Mouse (Mus musculus): Measurements from ENCODE around the gene Scp2d1. TPM values are rescaled to one million over a fixed set of nuclear protein-coding genes. Genes with fewer than 3 reads are reported as not detected.

The Scp2d1 gene
- total RNA-seq, 2 experiments from 2014 or later = not detected

- TF ChIP-seq CTCF (IDR thresholded peaks at IDR 0.05) = no peak
- intact Hi-C loops (cut with DNase I) = no loop called here
- no peak overlapping the region for H3K4me3 ChIP-seq
- no peak for DNase-seq (ENCODE audit: extremely low spot score in 1 of 2, low spot score in 2 of 2)
- H3K27ac ChIP-seq = no peak overlapping the region
Observed at GRCm38 (mm10) chr2:144828457-144828985, 5.1 kb downstream of the Scp2d1 start.

DNA sequence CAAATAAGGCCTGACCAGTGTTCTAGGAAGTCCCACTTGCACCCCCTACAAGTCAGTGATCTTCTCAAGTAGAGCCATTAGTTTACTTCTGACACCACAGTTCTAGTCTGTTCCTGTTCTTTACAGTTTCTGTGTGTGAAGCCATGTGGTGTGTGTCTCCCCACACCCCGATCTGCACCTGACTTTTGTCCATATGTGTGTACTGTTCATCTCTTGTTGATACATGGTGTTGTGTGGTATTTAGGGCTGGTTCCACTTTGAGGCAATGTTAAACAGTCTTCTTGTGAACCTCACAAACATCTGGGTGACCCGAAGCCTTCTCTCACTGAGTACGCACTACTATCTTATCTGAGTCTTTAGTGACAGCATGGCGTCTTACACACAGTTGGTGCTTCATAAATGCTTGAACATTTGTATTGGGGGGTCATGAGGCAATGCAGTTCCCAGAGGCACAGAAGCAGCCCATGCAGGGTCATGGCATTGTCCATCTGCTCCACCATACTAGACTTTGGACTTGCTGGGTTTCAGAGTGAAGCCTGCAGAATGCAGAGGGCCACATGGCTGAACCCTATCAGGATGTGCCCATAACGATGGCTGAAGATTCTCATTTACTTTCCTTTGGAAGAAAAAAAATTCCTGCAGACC lies 13.3 kb downstream of the Scp2d1 start:
- TF ChIP-seq CTCF (IDR thresholded peaks at IDR 0.05) = no peak
- no peak for DNase-seq (ENCODE audit: extremely low spot score in 1 of 2, low spot score in 2 of 2)
- intact Hi-C loops (cut with DNase I) = no loop called here
- Histone ChIP-seq H3K4me3 (no peak overlapping the region), H3K27ac (no peak overlapping the region)

GRCm38 (mm10) chr2:144837312-144837679 lies 13.8 kb downstream of the Scp2d1 start:
- no peak for TF ChIP-seq CTCF (IDR thresholded peaks at IDR 0.05)
- intact Hi-C loops (cut with DNase I) = no loop called here
- no peak for DNase-seq (ENCODE audit: extremely low spot score in 1 of 2, low spot score in 2 of 2)

DNA sequence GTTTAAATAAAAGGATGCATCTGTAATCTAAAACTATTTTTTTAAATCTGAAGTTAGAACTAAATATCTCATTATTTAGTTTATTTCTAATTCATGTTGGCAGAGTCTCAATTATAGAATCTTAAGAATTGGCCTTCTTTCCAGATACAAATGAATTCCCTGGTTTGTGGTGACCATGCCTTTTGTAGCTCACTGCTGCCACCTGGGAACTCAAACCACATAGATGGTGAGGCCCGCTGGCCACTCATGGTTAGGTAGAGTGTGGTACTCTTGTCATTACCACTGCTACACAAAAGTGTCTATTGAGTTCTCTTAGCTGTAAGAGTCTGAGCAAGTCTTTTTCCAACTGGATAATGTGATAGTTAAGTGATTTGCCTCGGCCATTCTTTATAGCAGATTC lies 45.4 kb downstream of the Scp2d1 start:
- intact Hi-C loops (cut with DNase I) = loop anchor here (2.0 kb wide), 1 partner anchor 232 kb away; no protein-coding TSS in a partner anchor
- Histone ChIP-seq H3K27ac (no peak overlapping the region), H3K4me3 (no peak overlapping the region)
- peak in 1 of 2 experiments; percentile 13 for DNase-seq (ENCODE audit: extremely low spot score in 1 of 2, low spot score in 2 of 2)
- TF ChIP-seq CTCF (IDR thresholded peaks at IDR 0.05) = peak; percentile 49

More at GRCm38 (mm10) chr2:144837312-144837679, 13.8 kb downstream of the Scp2d1 start:
- Histone ChIP-seq H3K4me3 (no peak overlapping the region), H3K27ac (no peak overlapping the region)

Other genes with a start within 250 kb of the Scp2d1 start
- gene Smim26, start 229.6 kb upstream of the Scp2d1 start, total RNA-seq (2021) = 10 to 100 TPM; 44.2 to 46.1 TPM
- 10 to 100 TPM; 63.3 to 64.2 TPM for gene Dtd1, start 223.8 kb upstream of the Scp2d1 start, total RNA-seq (2021)